Mouse (Mus musculus): ENCODE results near the gene Mphosph10.

DNA sequence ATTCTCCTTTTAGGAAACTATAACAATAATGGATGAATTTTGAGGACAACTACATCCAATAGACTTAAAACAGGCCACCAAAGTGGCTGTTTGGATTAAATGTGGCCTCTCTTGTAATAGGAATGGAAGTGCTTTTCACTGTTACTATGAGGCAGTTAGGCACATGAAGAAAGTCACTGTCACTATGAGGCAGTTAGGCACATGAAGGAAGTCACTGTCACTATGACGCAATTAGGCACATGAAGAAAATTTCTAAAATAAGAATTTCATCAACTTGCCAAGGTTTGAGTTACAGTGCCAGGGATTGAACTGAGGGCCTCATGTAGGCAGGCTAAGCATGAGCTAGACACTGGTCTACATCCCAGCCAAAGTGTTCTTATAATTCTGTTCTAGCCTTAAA, 8.7 kb upstream of the Mphosph10 start:
- TF ChIP-seq POLR2A (IDR thresholded peaks at IDR 0.05; ENCODE audit: extremely low read depth, insufficient read depth, low read length) (no peak), CTCF (IDR thresholded peaks at IDR 0.05; ENCODE audit: low read depth, low read length) (no peak)
